Mouse (Mus musculus): ENCODE data around the gene Atp5l.

The Atp5l gene

GRCm38 (mm10) chr9:44897024-44897423, 23.5 kb downstream of the Atp5l start:
- no peak for DNase-seq (ENCODE audit: low spot score in 2 of 2)

- no peak for DNase-seq (ENCODE audit: low spot score in 2 of 2)
These were observed 27.9 kb downstream of the Atp5l start for GRCm38 (mm10) chr9:44892664-44893063.

GRCm38 (mm10) chr9:44891210-44891609, 29.3 kb downstream of the Atp5l start:
- no peak for DNase-seq (ENCODE audit: low spot score in 2 of 2)

DNA sequence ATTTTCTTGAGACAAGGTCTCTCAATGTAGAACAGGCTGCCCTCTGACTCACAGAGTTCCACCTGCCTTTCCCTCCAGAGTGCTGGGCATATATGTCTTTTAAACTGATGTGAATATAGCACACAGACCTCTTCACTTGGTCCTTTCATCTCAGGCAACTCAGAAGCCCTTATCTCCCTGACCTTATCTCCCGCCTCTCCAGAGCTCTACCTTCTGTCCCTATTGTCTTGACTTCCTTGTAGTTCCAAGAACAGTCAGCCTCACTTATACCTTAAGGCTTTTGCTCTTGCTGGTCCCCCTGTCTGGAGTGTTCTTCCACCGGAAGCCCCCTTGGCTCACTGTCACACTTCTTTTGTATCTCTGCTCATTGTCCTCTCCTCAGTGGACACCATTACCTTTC, 30.4 kb downstream of the Atp5l start:
- DNase-seq (ENCODE audit: low spot score in 2 of 2) = no peak

DNA sequence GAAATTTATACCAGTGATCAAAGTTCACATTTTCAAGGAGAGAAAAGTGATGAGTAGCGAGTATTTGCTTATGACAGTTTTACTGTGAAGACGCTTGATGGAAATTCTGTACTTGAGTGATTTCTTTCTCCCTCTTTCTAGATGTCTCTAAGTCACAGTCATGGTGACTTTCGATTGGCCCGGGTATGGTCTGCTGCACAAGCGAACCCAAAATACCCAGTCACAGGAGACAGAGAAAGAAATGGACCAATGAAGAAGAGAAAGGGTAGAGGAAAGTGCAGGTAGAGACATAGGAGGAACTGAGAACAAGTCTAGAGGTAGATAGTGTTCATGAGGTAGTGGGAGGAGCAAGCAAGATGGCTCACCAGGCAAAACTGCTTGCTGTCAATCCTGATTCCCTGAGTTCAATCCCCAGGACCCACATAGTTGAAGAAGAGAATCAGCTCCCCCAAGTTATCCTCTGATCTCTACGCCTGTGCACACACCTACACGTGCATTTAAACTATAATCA, 32.4 kb downstream of the Atp5l start:
- DNase-seq (ENCODE audit: low spot score in 2 of 2) = no peak

- DNase-seq (ENCODE audit: low spot score in 2 of 2) = peak; percentile 65 to 66
These were observed 37.5 kb downstream of the Atp5l start for GRCm38 (mm10) chr9:44882981-44883569.

DNA sequence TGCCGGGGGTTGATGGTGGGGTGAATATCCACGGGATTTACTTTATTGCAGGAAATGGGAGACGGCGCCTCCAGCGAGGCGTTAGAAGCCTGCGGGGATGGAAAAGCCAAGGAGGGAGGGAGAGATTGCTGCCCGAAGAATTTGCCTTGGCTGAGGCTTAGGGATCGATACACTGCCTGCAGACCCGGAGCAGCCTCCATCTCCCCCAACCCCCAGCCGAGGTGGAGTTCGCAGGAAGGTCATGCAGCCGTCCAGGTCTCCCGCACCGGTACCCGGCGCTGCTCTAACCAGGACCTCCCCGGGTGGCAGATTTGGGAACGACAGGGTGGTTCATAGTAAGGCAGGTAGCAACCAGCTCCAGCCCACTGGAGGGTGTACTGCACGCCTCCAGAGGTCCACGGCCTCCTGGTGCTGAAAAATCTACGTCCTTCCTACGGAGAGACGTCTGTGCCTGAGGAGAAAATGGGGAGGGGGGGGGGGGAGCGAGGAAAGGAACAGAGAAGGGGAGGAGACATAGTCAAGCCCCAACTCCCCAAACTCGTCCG, 38.0 kb downstream of the Atp5l start:
- DNase-seq (ENCODE audit: low spot score in 2 of 2) = no peak

- DNase-seq (ENCODE audit: low spot score in 2 of 2) = peak in 1 of 2 experiments; percentile 62
These were observed 38.6 kb downstream of the Atp5l start for GRCm38 (mm10) chr9:44881941-44882435.

- DNase-seq (ENCODE audit: low spot score in 2 of 2) = peak; percentile 94 to 98
These were observed 39.2 kb downstream of the Atp5l start, which contains the start of gene Kmt2a for GRCm38 (mm10) chr9:44881221-44881871. TSS of gene Kmt2a (minus strand) at chr9:44881296.

DNA sequence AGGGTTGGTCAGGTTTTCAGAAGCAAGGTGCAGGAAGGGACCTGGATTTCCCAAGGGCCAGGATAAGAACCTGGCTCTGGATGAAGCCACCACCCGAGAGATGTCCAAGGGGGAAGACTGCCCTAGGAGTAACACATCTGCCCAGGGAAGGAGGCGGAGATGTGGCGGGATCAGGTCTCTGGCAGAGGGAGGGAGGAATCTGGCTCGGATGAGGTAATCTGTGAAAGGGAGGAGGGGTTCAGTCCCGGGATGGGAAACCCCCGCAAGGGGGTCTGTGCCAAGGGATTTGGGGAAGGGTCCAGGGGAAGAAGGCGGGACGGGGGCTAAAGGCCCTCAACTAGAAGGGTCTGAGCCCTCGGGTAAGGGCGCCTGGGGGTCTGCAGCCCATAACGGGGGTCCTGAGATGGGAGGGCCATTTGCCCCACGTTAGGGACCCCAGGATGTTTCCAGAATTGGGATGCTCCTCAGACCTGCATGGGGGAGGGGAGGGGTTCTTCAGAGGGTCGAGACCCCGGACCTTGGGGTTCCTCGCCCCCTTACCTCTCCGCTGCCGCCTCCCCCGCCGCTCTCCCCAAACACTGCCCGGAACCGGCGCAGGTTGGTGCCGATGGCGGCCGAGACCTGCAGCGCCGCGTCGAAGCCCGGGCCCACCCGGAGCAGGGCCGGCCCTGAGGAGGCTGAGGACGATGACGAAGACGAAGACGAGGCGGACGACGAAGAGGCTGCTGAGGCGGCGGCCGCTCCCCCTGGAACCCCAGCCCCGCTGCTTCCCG, 40.0 kb downstream of the Atp5l start:
- DNase-seq (ENCODE audit: low spot score in 2 of 2) = peak in 1 of 2 experiments; percentile 17

DNA sequence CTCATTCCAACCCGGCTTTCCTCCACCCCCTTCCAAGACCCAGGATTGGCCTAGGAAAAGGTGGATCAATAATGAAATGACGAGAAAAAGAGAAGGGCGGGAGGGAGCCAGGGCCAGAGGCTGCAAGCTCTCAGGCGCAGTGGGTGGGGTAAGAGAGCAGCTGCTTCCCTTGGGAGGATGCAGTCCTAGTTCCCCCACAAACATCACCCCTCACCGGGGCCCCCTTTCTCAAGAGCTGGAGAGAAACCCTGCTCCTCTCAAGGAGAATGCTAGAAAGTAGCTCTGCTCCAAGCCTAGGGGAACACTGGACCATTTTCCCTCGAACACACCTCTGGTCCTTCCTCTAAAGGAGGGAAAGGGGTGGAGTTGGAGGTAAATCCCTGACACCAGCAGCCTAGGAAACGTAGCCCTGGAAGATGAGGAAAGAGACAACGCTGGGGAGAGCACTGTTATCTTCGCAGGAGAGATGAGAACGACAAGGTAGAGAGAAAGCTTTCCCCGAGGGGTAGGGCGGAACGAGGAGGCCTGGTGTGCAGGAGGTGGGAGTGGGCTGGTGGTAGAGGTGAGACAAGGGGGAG, 40.8 kb downstream of the Atp5l start:
- peak in 1 of 2 experiments; percentile 23 for DNase-seq (ENCODE audit: low spot score in 2 of 2)

DNA sequence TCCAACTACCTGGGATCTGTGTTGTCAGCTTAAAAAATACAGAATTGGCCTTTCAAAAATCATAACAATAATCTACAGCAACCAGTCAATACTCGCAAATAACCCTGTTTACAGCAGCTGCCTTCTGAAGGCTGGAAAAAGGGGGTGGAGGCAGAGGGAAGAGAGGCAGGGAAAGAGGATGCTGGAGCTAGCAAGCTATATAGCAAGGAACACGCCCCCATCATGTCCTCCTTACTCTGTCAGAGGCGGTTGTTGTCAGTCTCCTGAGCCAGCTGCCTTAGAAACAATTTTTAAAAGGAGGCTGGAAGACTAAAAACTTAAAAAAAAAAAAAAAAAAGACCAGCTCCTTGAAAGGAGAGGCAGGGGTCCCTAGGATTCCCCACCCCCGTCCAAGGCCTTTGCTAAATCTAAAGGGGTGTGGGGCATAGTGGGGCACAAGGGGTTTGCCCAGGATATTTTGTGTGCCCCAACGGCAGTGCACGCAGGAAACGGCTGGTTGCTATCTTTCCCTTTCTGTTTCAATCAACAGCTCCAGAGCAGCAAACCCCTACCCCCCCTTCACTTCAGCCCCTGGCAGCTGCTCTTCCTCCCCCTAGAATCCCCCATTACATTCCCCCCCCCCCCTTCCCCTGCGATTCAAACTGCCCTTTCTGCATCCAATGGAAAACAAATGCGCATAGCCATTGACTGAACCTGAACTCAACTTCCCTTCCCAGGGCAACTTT, 41.6 kb downstream of the Atp5l start:
- DNase-seq (ENCODE audit: low spot score in 2 of 2) = peak in 1 of 2 experiments; percentile 19

- no peak for DNase-seq (ENCODE audit: low spot score in 2 of 2)
These were observed 42.9 kb downstream of the Atp5l start for GRCm38 (mm10) chr9:44877686-44878085.

GRCm38 (mm10) chr9:44875476-44875875, 45.1 kb downstream of the Atp5l start:
- peak in 1 of 2 experiments; percentile 59 for DNase-seq (ENCODE audit: low spot score in 2 of 2)

GRCm38 (mm10) chr9:44874198-44874597, 46.3 kb downstream of the Atp5l start:
- no peak for DNase-seq (ENCODE audit: low spot score in 2 of 2)

DNA sequence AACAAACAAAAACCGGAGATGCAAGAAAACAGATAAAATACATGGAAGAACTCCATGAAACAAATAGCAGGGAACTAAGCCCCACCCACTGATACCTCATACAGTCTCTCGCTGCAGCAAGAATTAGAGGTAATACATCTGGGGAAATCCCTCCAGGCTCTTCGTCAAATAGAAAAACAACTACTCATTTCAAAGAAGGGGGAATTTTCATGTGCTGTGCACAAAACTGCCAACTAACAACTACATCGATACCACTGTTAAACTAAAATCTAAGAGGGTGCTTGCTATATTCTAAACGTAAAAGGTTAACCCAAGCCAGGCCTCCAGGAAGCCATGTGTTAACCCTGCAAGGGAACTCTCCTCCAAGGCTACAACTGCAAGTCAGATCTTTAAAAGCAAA, 46.9 kb downstream of the Atp5l start:
- DNase-seq (ENCODE audit: low spot score in 2 of 2) = no peak

- no peak for DNase-seq (ENCODE audit: low spot score in 2 of 2)
These were observed 52.0 kb downstream of the Atp5l start for GRCm38 (mm10) chr9:44868336-44869094.

- DNase-seq (ENCODE audit: low spot score in 2 of 2) = no peak
These were observed 52.9 kb downstream of the Atp5l start for GRCm38 (mm10) chr9:44867664-44868063.

DNA sequence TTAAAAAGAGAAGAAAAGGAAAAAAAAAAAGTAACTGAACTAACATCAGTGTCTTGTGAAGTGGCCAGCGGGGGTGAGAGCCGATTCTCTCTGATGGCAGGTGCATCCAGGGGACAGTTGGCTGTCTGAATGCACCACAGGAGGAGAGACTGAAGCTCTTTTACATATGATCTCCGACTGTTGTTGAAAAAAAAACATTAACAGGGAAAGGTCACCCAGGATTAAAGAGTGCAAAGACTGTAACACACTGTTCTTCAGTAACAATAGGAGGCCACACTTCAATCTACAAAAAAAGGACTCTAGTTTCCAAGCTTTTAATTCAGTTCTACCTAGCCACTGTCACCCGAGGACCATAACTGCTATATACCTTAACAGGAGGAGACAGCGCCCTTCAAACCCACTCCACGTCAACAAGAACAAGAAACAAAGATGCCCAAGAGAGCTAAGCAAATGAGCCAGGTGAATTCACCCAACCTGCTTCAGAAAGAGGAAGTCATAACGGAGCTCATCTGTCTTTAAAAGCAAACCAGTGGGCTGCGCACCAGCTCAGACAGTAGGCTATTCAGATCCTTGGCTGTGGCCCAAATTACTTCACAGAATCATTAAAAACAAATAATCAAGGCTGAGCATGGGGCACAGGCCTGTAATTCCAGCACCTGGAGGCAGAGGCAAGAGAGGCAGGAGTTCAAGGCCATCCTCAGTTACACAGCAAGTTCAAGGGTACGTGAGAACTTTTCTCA, 53.9 kb downstream of the Atp5l start:
- no peak for DNase-seq (ENCODE audit: low spot score in 2 of 2)
